Mouse (Mus musculus) embryo, embryonic 10.5 days (tissue): ENCODE measurements around the gene Nedd1.

Source experiments
- DNase-seq: peaks from one replicate; pipeline ENCODE4 v3.0.0-alpha.2; 2015; ENCODE audit warnings: low spot score

The Nedd1 gene

GRCm38 (mm10) chr10:92721771-92722619 is at the start of gene Nedd1:
Gene Nedd1 (minus strand): TSS chr10:92722420.
- peak; percentile 95 for DNase-seq

GRCm38 (mm10) chr10:92754359-92754758 is 32.1 kb upstream of the Nedd1 start:
- no peak for DNase-seq

GRCm38 (mm10) chr10:92730339-92730738 is 8.1 kb upstream of the Nedd1 start:
- no peak for DNase-seq

- DNase-seq, result no peak
These were observed 6.5 kb upstream of the Nedd1 start for GRCm38 (mm10) chr10:92728723-92729122.

- no peak for DNase-seq
These were observed 384 bp upstream of the Nedd1 start for GRCm38 (mm10) chr10:92722620-92722988.

GRCm38 (mm10) chr10:92699032-92699431 is 23.2 kb downstream of the Nedd1 start:
- DNase-seq, result peak; percentile 14

- no peak for DNase-seq
These were observed 47.2 kb downstream of the Nedd1 start for GRCm38 (mm10) chr10:92675056-92675455.

- DNase-seq, result no peak
These were observed 50.3 kb downstream of the Nedd1 start for GRCm38 (mm10) chr10:92671906-92672305.

- no peak for DNase-seq
These were observed 56.9 kb downstream of the Nedd1 start for GRCm38 (mm10) chr10:92665287-92665686.

- no peak for DNase-seq
These were observed 69.0 kb downstream of the Nedd1 start for GRCm38 (mm10) chr10:92653266-92653665.

GRCm38 (mm10) chr10:92652399-92652920 is 69.8 kb downstream of the Nedd1 start:
- peak; percentile 67 for DNase-seq

- no peak for DNase-seq
These were observed 71.0 kb downstream of the Nedd1 start for GRCm38 (mm10) chr10:92651266-92651665.

- no peak for DNase-seq
These were observed 73.1 kb downstream of the Nedd1 start for GRCm38 (mm10) chr10:92649096-92649495.

- no peak for DNase-seq
These were observed 74.5 kb downstream of the Nedd1 start for GRCm38 (mm10) chr10:92647691-92648090.

- DNase-seq, result no peak
These were observed 78.2 kb downstream of the Nedd1 start for GRCm38 (mm10) chr10:92643995-92644394.

GRCm38 (mm10) chr10:92641032-92641431 is 81.2 kb downstream of the Nedd1 start:
- no peak for DNase-seq
